Mouse (Mus musculus): ENCODE results near the gene Kctd11. TPM values are rescaled to one million over a fixed set of nuclear protein-coding genes. Genes with fewer than 3 reads are reported as not detected.
"Not testable (repeated sequence)": the region's sequence is repeated elsewhere in the genome, so short reads cannot be mapped to it uniquely, and the experiment has no call there.

Gene Kctd11
- polyA plus RNA-seq, 1 experiment from 2014 or later = 3.9 TPM

GRCm38 (mm10) chr11:69919661-69920265, 38.6 kb upstream of the Kctd11 start:
- Histone ChIP-seq H3K4me1 (ENCODE audit: control insufficient read depth, insufficient read depth, low read length) (peaks cover 25% of the 10 kb centered on the region), H3K9me3 (ENCODE audit: control insufficient read depth, low read length) (no peaks in the 10 kb centered on the region), H3K36me3 (ENCODE audit: control insufficient read depth, insufficient read depth, low read length) (peaks cover 21% of the 10 kb centered on the region), H3K4me2 (peak overlapping the region; percentile 87), H3K9ac (ENCODE audit: low read length) (peak overlapping the region; percentile 94), H3K27ac (ENCODE audit: low read depth, low read length) (peak overlapping the region; percentile 88), H3K27me3 (ENCODE audit: control insufficient read depth, insufficient read depth, low read length) (no peaks in the 10 kb centered on the region), H3K4me3 (ENCODE audit: low read depth, low read length) (peak overlapping the region; percentile 95)
- WGBS = 3% methylated on average over 17 of the region's 17 CpGs
- DNase-seq (ENCODE audit: low spot score, missing footprints) (peak; percentile 95), ATAC-seq (ENCODE audit: low FRiP score) (no peak)

GRCm38 (mm10) chr11:69919053-69919452, 37.8 kb upstream of the Kctd11 start:
- Histone ChIP-seq H3K27me3 (ENCODE audit: control insufficient read depth, insufficient read depth, low read length) (no peaks in the 10 kb centered on the region), H3K4me2 (peak overlapping the region; percentile 87), H3K4me3 (ENCODE audit: low read depth, low read length) (peak overlapping the region; percentile 95; the same call in 1 of the 2 replicates), H3K4me1 (ENCODE audit: control insufficient read depth, insufficient read depth, low read length) (peaks cover 29% of the 10 kb centered on the region), H3K36me3 (ENCODE audit: control insufficient read depth, insufficient read depth, low read length) (peaks cover 21% of the 10 kb centered on the region), H3K9me3 (ENCODE audit: control insufficient read depth, low read length) (no peaks in the 10 kb centered on the region), H3K27ac (ENCODE audit: low read depth, low read length) (no peak overlapping the region), H3K9ac (ENCODE audit: low read length) (no peak overlapping the region)
- DNase-seq (ENCODE audit: low spot score, missing footprints) (no peak), ATAC-seq (ENCODE audit: low FRiP score) (no peak)
- 84% methylated on average over 9 of the region's 9 CpGs for WGBS

- no peak for ATAC-seq (ENCODE audit: low FRiP score)
- 89% methylated on average over 5 of the region's 5 CpGs for whole genome bisulfite sequencing
- Histone ChIP-seq H3K4me1 (ENCODE audit: control insufficient read depth, insufficient read depth, low read length) (peaks cover 34% of the 10 kb centered on the region), H3K27me3 (ENCODE audit: control insufficient read depth, insufficient read depth, low read length) (no peaks in the 10 kb centered on the region), H3K9ac (ENCODE audit: low read length) (no peak overlapping the region), H3K27ac (ENCODE audit: low read depth, low read length) (no peak overlapping the region), H3K4me2 (no peak overlapping the region), H3K9me3 (ENCODE audit: control insufficient read depth, low read length) (no peaks in the 10 kb centered on the region), H3K36me3 (ENCODE audit: control insufficient read depth, insufficient read depth, low read length) (peaks cover 21% of the 10 kb centered on the region), H3K4me3 (ENCODE audit: low read depth, low read length) (no peak overlapping the region; the same call in 1 of the 2 replicates)
- no peak for DNase-seq (ENCODE audit: low spot score, missing footprints)
Measured at GRCm38 (mm10) chr11:69918118-69918517, 36.9 kb upstream of the Kctd11 start.

- WGBS = 89% methylated on average over 8 of the region's 8 CpGs
- no peaks in the 10 kb centered on the region for H3K27me3 ChIP-seq (ENCODE audit: control insufficient read depth, insufficient read depth, low read length)
- no peak overlapping the region for H3K27ac ChIP-seq (ENCODE audit: low read depth, low read length)
- H3K4me1 ChIP-seq (ENCODE audit: control insufficient read depth, insufficient read depth, low read length) = peaks cover 35% of the 10 kb centered on the region
- no peak overlapping the region for H3K9ac ChIP-seq (ENCODE audit: low read length)
- ATAC-seq (ENCODE audit: low FRiP score) (no peak), DNase-seq (ENCODE audit: low spot score, missing footprints) (no peak)
- no peak overlapping the region for H3K4me2 ChIP-seq
- no peak overlapping the region for H3K4me3 ChIP-seq (ENCODE audit: low read depth, low read length)
- peaks cover 24% of the 10 kb centered on the region for H3K36me3 ChIP-seq (ENCODE audit: control insufficient read depth, insufficient read depth, low read length)
- H3K9me3 ChIP-seq (ENCODE audit: control insufficient read depth, low read length) = no peaks in the 10 kb centered on the region
Measured at GRCm38 (mm10) chr11:69917379-69917948, 36.3 kb upstream of the Kctd11 start.

GRCm38 (mm10) chr11:69916652-69917378, 35.6 kb upstream of the Kctd11 start:
- 73% methylated on average over 7 of the region's 7 CpGs for WGBS
- not testable (repeated sequence) for H3K9ac ChIP-seq (ENCODE audit: low read length); H3K27ac ChIP-seq (ENCODE audit: low read depth, low read length); H3K4me3 ChIP-seq (ENCODE audit: low read depth, low read length); H3K4me2 ChIP-seq; H3K27me3 ChIP-seq (ENCODE audit: control insufficient read depth, insufficient read depth, low read length); H3K9me3 ChIP-seq (ENCODE audit: control insufficient read depth, low read length); ATAC-seq (ENCODE audit: low FRiP score)
- peaks cover 33% of the 10 kb centered on the region for H3K4me1 ChIP-seq (ENCODE audit: control insufficient read depth, insufficient read depth, low read length)
- DNase-seq (ENCODE audit: low spot score, missing footprints) = peak; percentile 72
- peaks cover 30% of the 10 kb centered on the region for H3K36me3 ChIP-seq (ENCODE audit: control insufficient read depth, insufficient read depth, low read length)

GRCm38 (mm10) chr11:69915667-69916627, 34.7 kb upstream of the Kctd11 start:
- Histone ChIP-seq H3K27me3 (ENCODE audit: control insufficient read depth, insufficient read depth, low read length) (no peaks in the 10 kb centered on the region), H3K27ac (ENCODE audit: low read depth, low read length) (no peak overlapping the region), H3K9me3 (ENCODE audit: control insufficient read depth, low read length) (no peaks in the 10 kb centered on the region), H3K36me3 (ENCODE audit: control insufficient read depth, insufficient read depth, low read length) (peaks cover 37% of the 10 kb centered on the region), H3K4me1 (ENCODE audit: control insufficient read depth, insufficient read depth, low read length) (peaks cover 33% of the 10 kb centered on the region), H3K4me3 (ENCODE audit: low read depth, low read length) (no peak overlapping the region), H3K9ac (ENCODE audit: low read length) (no peak overlapping the region), H3K4me2 (peak overlapping the region; percentile 74; the same call in 1 of the 2 replicates)
- peak; percentile 72 for DNase-seq (ENCODE audit: low spot score, missing footprints)
- ATAC-seq (ENCODE audit: low FRiP score) = no peak
- 65% methylated on average over 5 of the region's 5 CpGs for WGBS

- WGBS = 41% methylated on average over 9 of the region's 9 CpGs
- Histone ChIP-seq H3K9ac (ENCODE audit: low read length) (peak overlapping the region; percentile 89; the same call in 1 of the 2 replicates), H3K36me3 (ENCODE audit: control insufficient read depth, insufficient read depth, low read length) (peaks cover 47% of the 10 kb centered on the region), H3K9me3 (ENCODE audit: control insufficient read depth, low read length) (no peaks in the 10 kb centered on the region), H3K27me3 (ENCODE audit: control insufficient read depth, insufficient read depth, low read length) (no peaks in the 10 kb centered on the region), H3K27ac (ENCODE audit: low read depth, low read length) (no peak overlapping the region), H3K4me3 (ENCODE audit: low read depth, low read length) (peak overlapping the region; percentile 72), H3K4me1 (ENCODE audit: control insufficient read depth, insufficient read depth, low read length) (peaks cover 33% of the 10 kb centered on the region), H3K4me2 (peak overlapping the region; percentile 74)
- no peak for DNase-seq (ENCODE audit: low spot score, missing footprints)
- no peak for ATAC-seq (ENCODE audit: low FRiP score)
Measured at GRCm38 (mm10) chr11:69914917-69915430, 33.8 kb upstream of the Kctd11 start.

- H3K36me3 ChIP-seq (ENCODE audit: control insufficient read depth, insufficient read depth, low read length) = peaks cover 50% of the 10 kb centered on the region
- DNase-seq (ENCODE audit: low spot score, missing footprints) = no peak
- no peaks in the 10 kb centered on the region for H3K9me3 ChIP-seq (ENCODE audit: control insufficient read depth, low read length)
- H3K27me3 ChIP-seq (ENCODE audit: control insufficient read depth, insufficient read depth, low read length) = no peaks in the 10 kb centered on the region
- no peak for ATAC-seq (ENCODE audit: low FRiP score)
- peak overlapping the region; percentile 89 for H3K9ac ChIP-seq (ENCODE audit: low read length)
- peak overlapping the region; percentile 74 for H3K4me2 ChIP-seq
- 3% methylated on average over 17 of the region's 17 CpGs for WGBS
- peaks cover 29% of the 10 kb centered on the region for H3K4me1 ChIP-seq (ENCODE audit: control insufficient read depth, insufficient read depth, low read length)
- H3K4me3 ChIP-seq (ENCODE audit: low read depth, low read length) = peak overlapping the region; percentile 72
- H3K27ac ChIP-seq (ENCODE audit: low read depth, low read length) = peak overlapping the region; percentile 77
Measured at GRCm38 (mm10) chr11:69914372-69914764, 33.2 kb upstream of the Kctd11 start.

All from midbrain, embryonic 11.5 days (tissue).